Mouse (Mus musculus): ENCODE measurements around the gene Olfr1085. TPM values are rescaled to one million over a fixed set of nuclear protein-coding genes. Genes with fewer than 3 reads are reported as not detected.
"Not testable (repeated sequence)": the region's sequence is repeated elsewhere in the genome, so short reads cannot be mapped to it uniquely, and the experiment has no call there.

Gene Olfr1085
- not detected for total RNA-seq (2021)

- DNase-seq, result no peak
Observed at GRCm38 (mm10) chr2:86661919-86662318, at the start of gene Olfr1085. Olfr1085 (minus strand) TSS chr2:86662019.

GRCm38 (mm10) chr2:86698295-86698694, 36.5 kb upstream of the Olfr1085 start, which contains the start of gene Olfr1087:
Olfr1087 (minus strand) TSS chr2:86698395.
- DNase-seq, result no peak

DNA sequence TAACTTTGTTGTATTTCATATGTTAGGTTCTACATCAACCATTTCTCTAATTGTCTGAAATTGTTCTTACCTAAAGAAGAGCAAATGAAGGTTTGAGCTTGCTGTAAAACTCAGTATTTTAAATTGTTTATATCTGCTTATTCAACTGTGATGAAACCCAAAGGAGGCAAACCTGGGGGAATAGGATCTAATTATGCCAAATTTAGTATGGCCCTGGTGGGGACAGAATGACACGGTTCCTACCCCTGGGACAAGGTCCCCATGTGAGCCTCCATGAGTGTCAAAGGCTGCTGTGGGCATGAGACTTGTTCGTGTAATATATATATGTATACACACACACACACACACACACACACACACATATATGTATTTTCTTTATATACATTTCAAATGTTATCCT, 18.2 kb upstream of the Olfr1085 start, which contains the start of gene Olfr1086:
Gene Olfr1086, minus strand, starts transcription at position 101 of the 400 bp plus-strand sequence.
- DNase-seq, result no peak

- not testable (repeated sequence) for DNase-seq
Observed at GRCm38 (mm10) chr2:86639625-86640024, 22.2 kb downstream of the Olfr1085 start, which contains the start of gene Olfr1084. Olfr1084 (minus strand) TSS chr2:86639725.

Other genes with a start within 250 kb of the Olfr1085 start
- gene Olfr1061, start 248.0 kb downstream of the Olfr1085 start, total RNA-seq (2021), result not detected
- not detected for gene Olfr1062, start 235.3 kb downstream of the Olfr1085 start, total RNA-seq (2021)
- gene Olfr1065, start 211.4 kb downstream of the Olfr1085 start, total RNA-seq (2021), result not detected
- not detected for gene Olfr1066, start 205.8 kb downstream of the Olfr1085 start, total RNA-seq (2021)
- not detected for gene Olfr228, start 174.6 kb downstream of the Olfr1085 start, total RNA-seq (2021)
- gene Olfr1076, start 153.6 kb downstream of the Olfr1085 start, total RNA-seq (2021), result not detected
- gene Olfr1079, start 119.5 kb downstream of the Olfr1085 start, total RNA-seq (2021), result not detected
- gene Olfr1080, start 103.8 kb downstream of the Olfr1085 start, total RNA-seq (2021), result not detected
- gene Olfr1082, start 63.1 kb downstream of the Olfr1085 start, total RNA-seq (2021), result not detected
- gene Olfr1084, start 22.3 kb downstream of the Olfr1085 start, total RNA-seq (2021), result not detected
- not detected for gene Olfr1086, start 18.1 kb upstream of the Olfr1085 start, total RNA-seq (2021)
- gene Olfr1087, start 36.4 kb upstream of the Olfr1085 start, total RNA-seq (2021), result not detected
- not detected for gene Olfr1089, start 71.7 kb upstream of the Olfr1085 start, total RNA-seq (2021)
- not detected for gene Olfr1090, start 97.0 kb upstream of the Olfr1085 start, total RNA-seq (2021)
- gene Olfr1093, start 120.5 kb upstream of the Olfr1085 start, total RNA-seq (2021), result not detected
- gene Olfr141, start 148.0 kb upstream of the Olfr1085 start, total RNA-seq (2021), result not detected
- gene Olfr1094, start 162.6 kb upstream of the Olfr1085 start, total RNA-seq (2021), result not detected
- gene Olfr1095, start 189.7 kb upstream of the Olfr1085 start, total RNA-seq (2021), result not detected
- not detected for gene Gm13723, start 212.8 kb upstream of the Olfr1085 start, total RNA-seq (2021)
- gene Olfr1097, start 230.2 kb upstream of the Olfr1085 start, total RNA-seq (2021), result not detected